Mouse (Mus musculus) E14TG2a.4 (cell line): Measurements from ENCODE around the gene Ptprc.

Experiments
- CTCF ChIP-seq: conservative IDR thresholded peaks from 2 replicates; pipeline ENCODE4 v1.5.1; 2014; ENCODE audit warnings: low read length
- NANOG ChIP-seq: IDR thresholded peaks from 2 replicates; pipeline ENCODE4 v1.6.1; 2014; ENCODE audit warnings: borderline replicate concordance, low read length, mixed read lengths

DNA sequence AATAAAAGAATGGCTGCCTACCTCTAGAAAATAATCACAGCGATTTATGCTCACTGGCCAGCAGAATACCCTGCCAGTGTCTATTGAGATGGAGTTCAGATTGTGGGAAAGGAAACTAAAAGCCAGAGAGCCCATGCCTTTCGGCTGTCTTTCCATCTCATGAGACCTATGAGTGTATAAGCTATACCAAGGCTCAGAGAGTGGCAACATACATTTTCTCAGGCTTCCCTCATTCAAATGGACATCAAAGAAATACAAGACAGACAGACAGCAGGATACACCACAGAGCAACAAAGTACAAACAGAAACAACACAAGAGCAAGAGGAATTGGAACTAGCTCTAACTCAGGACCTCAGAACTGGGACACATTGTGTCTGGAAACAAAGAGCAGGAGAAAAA lies 43.8 kb downstream of the Ptprc start:
- TF ChIP-seq CTCF (no peak), NANOG (no peak)
